Mouse (Mus musculus) left cerebral cortex, adult 8-10 months (tissue): ENCODE results near the gene Ddx3y. TPM values are rescaled to one million over a fixed set of nuclear protein-coding genes. Genes with fewer than 3 reads are reported as not detected.
A peak's percentile ranks its signal among the peaks of the same experiment; 100 is the strongest.

Experiments
- DNase-seq, 2 experiments: peaks; one replicate each; pipeline ENCODE4 v3.0.0; 2022; ENCODE audit warnings: low spot score in 2 of 2
- total RNA-seq, 4 experiments: library from RNA; stranded (reverse); gene quantifications; 2 replicates each; pipeline ENCODE4 v1.2.4; 2022

The Ddx3y gene
- 10 to 100 TPM in 2 of 4 experiments, not detected in 2; 48.2 to 49.4 TPM for total RNA-seq

GRCm38 (mm10) chrY:1286171-1286795 lies at the start of gene Ddx3y:
Gene Ddx3y, minus strand, starts transcription at chrY:1286629.
- DNase-seq = peak in 1 of 2 experiments; percentile 51

- no peak for DNase-seq
Observed at GRCm38 (mm10) chrY:1293708-1294107, 7.3 kb upstream of the Ddx3y start.

- no peak for DNase-seq
Observed at GRCm38 (mm10) chrY:1285735-1286134, 694 bp downstream of the Ddx3y start.

- DNase-seq = no peak
Observed at GRCm38 (mm10) chrY:1246117-1246516, 40.3 kb downstream of the Ddx3y start.

GRCm38 (mm10) chrY:1245426-1245863 lies 41.0 kb downstream of the Ddx3y start, which contains the start of gene Uty:
Gene Uty, minus strand, starts transcription at chrY:1245759.
- peak in 1 of 2 experiments; percentile 30 for DNase-seq

- no peak for DNase-seq
Observed at GRCm38 (mm10) chrY:1244940-1245339, 41.5 kb downstream of the Ddx3y start.

GRCm38 (mm10) chrY:1244421-1244820 lies 42.0 kb downstream of the Ddx3y start:
- DNase-seq = no peak

- no peak for DNase-seq
Observed at GRCm38 (mm10) chrY:1220001-1220400, 66.4 kb downstream of the Ddx3y start.

Other genes with a start within 250 kb of the Ddx3y start
- 10 to 100 TPM in 2 of 4 experiments, not detected in 2; 26.7 to 29.7 TPM for gene Uty, start 40.9 kb downstream of the Ddx3y start, total RNA-seq
- gene Usp9y, start 173.2 kb upstream of the Ddx3y start, total RNA-seq = under 1 TPM in 1 of 4 experiments, not detected in 3; 0.20 TPM